Mouse (Mus musculus) Patski (cell line): ENCODE measurements around the gene Armc3. TPM values are rescaled to one million over a fixed set of nuclear protein-coding genes. Genes with fewer than 3 reads are reported as not detected.
A peak's percentile ranks its signal among the peaks of the same experiment; 100 is the strongest.
"Not testable (repeated sequence)": the region's sequence is repeated elsewhere in the genome, so short reads cannot be mapped to it uniquely, and the experiment has no call there.

Source experiments
- ATAC-seq: fragments of 100-300 bp; one replicate; pipeline ENCODE4 v1.8.0; 2021
- CTCF ChIA-PET: fragments of 350-600 bp; sonication (Branson Sonifier 250); formaldehyde crosslinking; loops from one replicate; lab custom pipeline; 2022; ENCODE audit warnings: inconsistent platforms; lab: Charles Lee
- POLR2A ChIA-PET: fragments of 350-600 bp; sonication (Branson Sonifier 250); formaldehyde crosslinking; loops from one replicate; lab custom pipeline; 2022; ENCODE audit warnings: antibody characterized with exemption, inconsistent platforms; lab: Charles Lee
- DNase-seq: peaks from one replicate; pipeline ENCODE4 v3.0.0-alpha.2; 2011; ENCODE audit warnings: low read depth, low spot score
- H3K27me3 ChIP-seq: fragments of 371-371 bp; one replicate; pipeline ENCODE4 v1.5.1; 2021
- CTCF ChIP-seq: fragments of 100-300 bp; IDR thresholded peaks from one replicate; pipeline ENCODE4 v1.5.1; 2021
- in situ Hi-C: fragments of 300-500 bp; cut with MboI; formaldehyde crosslinking; loops from 3 replicates; pipeline ENCODE4 v1.11.1; 2018; ENCODE audit warnings: low pct_unique_long_range_greater_than_20kb, mixed read lengths
- polyA plus RNA-seq: library from polyadenylated mRNA; unstranded; gene quantifications from one replicate; pipeline ENCODE4 v1.2.3, GENCODE M21; 2021

Armc3 gene
- polyA plus RNA-seq, 1 experiment from 2014 or later = not detected

- ChIA-PET POLR2A (no interaction called here), CTCF (no interaction called here)
- DNase-seq (no peak), ATAC-seq (no peak)
- in situ Hi-C loops = no loop called here
- H3K27me3 ChIP-seq = peaks cover 14% of the 10 kb centered on the region
- TF ChIP-seq CTCF = no peak
These were observed 117.6 kb downstream of the Armc3 start for GRCm38 (mm10) chr2:19316691-19317090.

GRCm38 (mm10) chr2:19317151-19317812, 118.2 kb downstream of the Armc3 start:
- in situ Hi-C loops, ATAC-seq, CTCF ChIA-PET, DNase-seq: not testable (repeated sequence)
- POLR2A ChIA-PET = interaction anchor here (0.5 kb wide), 1 partner anchor 1878 kb away, joined by 4 read pairs; no protein-coding TSS in a partner anchor
- peaks cover 14% of the 10 kb centered on the region for H3K27me3 ChIP-seq

- DNase-seq (no peak), ATAC-seq (no peak)
- in situ Hi-C loops = no loop called here
- peaks cover 4% of the 10 kb centered on the region for H3K27me3 ChIP-seq
- CTCF ChIA-PET = no interaction called here
- POLR2A ChIA-PET = no interaction called here
- no peak for TF ChIP-seq CTCF
These were observed 119.4 kb downstream of the Armc3 start for GRCm38 (mm10) chr2:19318499-19318898.

GRCm38 (mm10) chr2:19319284-19319683, 120.2 kb downstream of the Armc3 start:
- TF ChIP-seq CTCF = no peak
- in situ Hi-C loops = no loop called here
- no peaks in the 10 kb centered on the region for H3K27me3 ChIP-seq
- DNase-seq (no peak), ATAC-seq (no peak)
- POLR2A ChIA-PET = no interaction called here
- CTCF ChIA-PET = no interaction called here

- ATAC-seq = no peak
- in situ Hi-C loops = no loop called here
These were observed 123.3 kb downstream of the Armc3 start for GRCm38 (mm10) chr2:19322448-19322847.

GRCm38 (mm10) chr2:19326376-19326775, 127.3 kb downstream of the Armc3 start:
- CTCF ChIA-PET = no interaction called here
- peaks cover 12% of the 10 kb centered on the region for H3K27me3 ChIP-seq
- ATAC-seq (no peak), DNase-seq (no peak)
- POLR2A ChIA-PET = interaction anchor here (0.6 kb wide), 1 partner anchor 12 kb away, joined by 3 read pairs; no protein-coding TSS in a partner anchor
- TF ChIP-seq CTCF = no peak
- in situ Hi-C loops = loop anchor here (25.0 kb wide), 1 partner anchor 1889 kb away; no protein-coding TSS in a partner anchor

More at GRCm38 (mm10) chr2:19322448-19322847, 123.3 kb downstream of the Armc3 start:
- H3K27me3 ChIP-seq = no peaks in the 10 kb centered on the region
- TF ChIP-seq CTCF = no peak
- POLR2A ChIA-PET = interaction anchor here (0.6 kb wide), 1 partner anchor 1737 kb away, joined by 4 read pairs; no protein-coding TSS in a partner anchor
- CTCF ChIA-PET = no interaction called here
- no peak for DNase-seq

- no peak for TF ChIP-seq CTCF
- in situ Hi-C loops = loop anchor here (25.0 kb wide), 1 partner anchor 1891 kb away; no protein-coding TSS in a partner anchor
- ATAC-seq (no peak), DNase-seq (no peak)
- peaks cover 18% of the 10 kb centered on the region for H3K27me3 ChIP-seq
- ChIA-PET POLR2A (no interaction called here), CTCF (no interaction called here)
These were observed 128.7 kb downstream of the Armc3 start for GRCm38 (mm10) chr2:19327811-19328210.

GRCm38 (mm10) chr2:19343901-19344635, 145.0 kb downstream of the Armc3 start:
- DNase-seq (no peak), ATAC-seq (peak; percentile 24)
- H3K27me3 ChIP-seq = peaks cover 18% of the 10 kb centered on the region
- POLR2A ChIA-PET = no interaction called here
- in situ Hi-C loops = loop anchor here (25.0 kb wide), 1 partner anchor 1907 kb away; no protein-coding TSS in a partner anchor
- no peak for TF ChIP-seq CTCF
- CTCF ChIA-PET = no interaction called here

GRCm38 (mm10) chr2:19344636-19345413, 145.7 kb downstream of the Armc3 start:
- ATAC-seq = peak; percentile 96
- in situ Hi-C loops = loop anchor here (25.0 kb wide), 1 partner anchor 1908 kb away; no protein-coding TSS in a partner anchor
- TF ChIP-seq CTCF = peak; percentile 91
- ChIA-PET POLR2A (interaction anchor here (0.6 kb wide), 1 partner anchor 1317 kb away, joined by 4 read pairs; no protein-coding TSS in a partner anchor), CTCF (no interaction called here)
- peaks cover 18% of the 10 kb centered on the region for H3K27me3 ChIP-seq
- peak; percentile 24 for DNase-seq

- ChIA-PET CTCF (no interaction called here), POLR2A (interaction anchor here (0.6 kb wide), 1 partner anchor 1318 kb away, joined by 4 read pairs; no protein-coding TSS in a partner anchor)
- no peak for TF ChIP-seq CTCF
- no peak for DNase-seq
- peaks cover 18% of the 10 kb centered on the region for H3K27me3 ChIP-seq
- in situ Hi-C loops = loop anchor here (25.0 kb wide), 1 partner anchor 1908 kb away; no protein-coding TSS in a partner anchor
- ATAC-seq = no peak
These were observed 146.4 kb downstream of the Armc3 start for GRCm38 (mm10) chr2:19345414-19345964.
